Mouse (Mus musculus) MEL-GATA-1-ER (cell line): Measurements from ENCODE around the gene Hmox1.
A peak's percentile ranks its signal among the peaks of the same experiment; 100 is the strongest.

Experiments
- DNase-seq: peaks from one replicate; pipeline ENCODE4 v3.0.0-alpha.2; 2012; ENCODE audit warnings: low read depth; ENCODE audit errors: extremely low read depth

Gene Hmox1

GRCm38 (mm10) chr8:75093399-75094156 lies at the start of gene Hmox1:
Gene Hmox1, plus strand, starts transcription at chr8:75093621.
- peak; percentile 78 for DNase-seq

GRCm38 (mm10) chr8:75046303-75046702 lies 47.1 kb upstream of the Hmox1 start:
- no peak for DNase-seq

- DNase-seq, result no peak
Measured at GRCm38 (mm10) chr8:75047784-75048183, 45.6 kb upstream of the Hmox1 start.

GRCm38 (mm10) chr8:75053342-75053741 lies 40.1 kb upstream of the Hmox1 start:
- DNase-seq, result no peak

GRCm38 (mm10) chr8:75055673-75056072 lies 37.7 kb upstream of the Hmox1 start:
- no peak for DNase-seq

GRCm38 (mm10) chr8:75060022-75060421 lies 33.4 kb upstream of the Hmox1 start:
- DNase-seq, result no peak

- DNase-seq, result no peak
Measured at GRCm38 (mm10) chr8:75060815-75061214, 32.6 kb upstream of the Hmox1 start.

GRCm38 (mm10) chr8:75063290-75063689 lies 30.1 kb upstream of the Hmox1 start:
- no peak for DNase-seq

- no peak for DNase-seq
Measured at GRCm38 (mm10) chr8:75064790-75065189, 28.6 kb upstream of the Hmox1 start.

GRCm38 (mm10) chr8:75067287-75067686 lies 26.1 kb upstream of the Hmox1 start:
- no peak for DNase-seq

- no peak for DNase-seq
Measured at GRCm38 (mm10) chr8:75070297-75070696, 23.1 kb upstream of the Hmox1 start.

- DNase-seq, result peak; percentile 60
Measured at GRCm38 (mm10) chr8:75071627-75072346, 21.6 kb upstream of the Hmox1 start.

- no peak for DNase-seq
Measured at GRCm38 (mm10) chr8:75074876-75075275, 18.5 kb upstream of the Hmox1 start.

- no peak for DNase-seq
Measured at GRCm38 (mm10) chr8:75078215-75078614, 15.2 kb upstream of the Hmox1 start.

GRCm38 (mm10) chr8:75078851-75079250 lies 14.6 kb upstream of the Hmox1 start:
- DNase-seq, result no peak

GRCm38 (mm10) chr8:75081364-75082040 lies 11.9 kb upstream of the Hmox1 start:
- DNase-seq, result no peak

GRCm38 (mm10) chr8:75082181-75082805 lies 11.1 kb upstream of the Hmox1 start:
- DNase-seq, result no peak

GRCm38 (mm10) chr8:75083846-75084245 lies 9.6 kb upstream of the Hmox1 start:
- DNase-seq, result peak; percentile 94

GRCm38 (mm10) chr8:75084382-75085064 lies 8.9 kb upstream of the Hmox1 start:
- DNase-seq, result no peak

- DNase-seq, result peak; percentile 46
Measured at GRCm38 (mm10) chr8:75086002-75086401, 7.4 kb upstream of the Hmox1 start.

GRCm38 (mm10) chr8:75087127-75087526 lies 6.3 kb upstream of the Hmox1 start:
- DNase-seq, result no peak
